ENCODE assay signal across 9 mouse cellular contexts in the genomic region with DNA sequence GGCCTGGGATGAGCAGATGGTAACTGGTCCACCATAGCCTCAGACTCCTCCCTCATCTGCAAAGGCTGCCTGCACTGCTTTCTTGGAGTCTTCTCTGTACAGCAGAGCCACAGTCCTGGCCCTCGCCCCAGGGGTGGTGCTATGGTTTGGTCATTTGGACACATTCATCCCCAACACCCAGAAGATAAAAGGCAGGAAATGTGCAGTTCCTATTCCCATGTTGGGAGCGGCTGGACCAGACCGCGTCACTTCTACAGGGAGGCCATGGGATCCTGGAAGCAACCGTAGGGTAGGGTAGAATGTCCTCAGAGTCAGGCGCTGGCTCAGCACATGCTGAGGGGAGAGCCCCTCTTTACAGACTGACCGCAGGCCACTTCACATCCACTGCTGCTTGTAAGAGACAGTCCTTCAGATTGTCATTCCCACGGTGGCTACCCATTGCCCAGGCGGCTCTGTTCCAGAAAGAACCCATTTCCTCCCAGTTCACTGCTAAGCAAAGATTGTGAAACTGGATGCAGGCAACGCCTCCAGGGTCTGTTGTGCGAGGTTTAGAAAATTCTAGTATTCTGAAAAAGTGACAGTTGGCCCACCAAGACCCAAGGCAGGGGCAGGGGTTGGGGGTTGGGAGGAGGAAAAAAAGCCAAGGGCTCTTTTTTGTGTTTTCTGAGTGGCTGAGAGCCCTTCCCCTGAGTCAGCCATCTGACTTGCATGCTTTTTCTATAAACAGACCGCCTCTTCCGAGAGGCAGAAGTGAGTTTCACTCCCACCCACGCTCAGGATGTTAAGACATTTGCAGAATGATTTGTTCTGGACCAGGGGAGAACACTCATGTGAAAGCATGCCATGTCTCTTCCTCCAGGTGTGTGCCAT. TPM values are rescaled to one million over a fixed set of nuclear protein-coding genes. Genes with fewer than 3 reads are reported as not detected.
A peak's percentile ranks its signal among the peaks of the same experiment; 100 is the strongest.
DNase-seq lines count a peak whose midpoint lies in the region; ATAC-seq lines count a peak whose summit lies in the region.
"Had no signal": no experiment of that assay in that cellular context is flagged by ENCODE, and none has a peak within 500 bp of the region (broad histone marks: within the 10 kb centered on the region; RNA-seq: fewer than 3 reads in every experiment).

No protein-coding gene starts in this region.

- no peak overlapping the region for H3K4me3 ChIP-seq in hindbrain, embryonic 16.5 days (ENCODE audit: low read length)
- H3K4me3 ChIP-seq in forebrain, embryonic 13.5 days, result no peak overlapping the region

- H3K36me3 ChIP-seq in hindbrain, embryonic 16.5 days (ENCODE audit: control insufficient read depth, insufficient read depth, low read length), result no peaks in the 10 kb centered on the region
- H3K36me3 ChIP-seq in forebrain, embryonic 13.5 days (ENCODE audit: poor library complexity, severe bottlenecking), result no peaks in the 10 kb centered on the region

- no peaks in the 10 kb centered on the region; the same call in 1 of the 2 replicates for H3K4me1 ChIP-seq in hindbrain, embryonic 16.5 days (ENCODE audit: control insufficient read depth, insufficient read depth, low read depth, low read length)
- H3K4me1 ChIP-seq in forebrain, embryonic 13.5 days, result peaks cover 14% of the 10 kb centered on the region; the same call in 1 of the 2 replicates

- no peak overlapping the region for H3K4me2 ChIP-seq in hindbrain, embryonic 16.5 days (ENCODE audit: low read length)
- H3K4me2 ChIP-seq in forebrain, embryonic 13.5 days, result no peak overlapping the region

- ATAC-seq in hindbrain, embryonic 16.5 days, result no peak
- ATAC-seq in forebrain, embryonic 13.5 days, result no peak

- no peak overlapping the region for H3K9ac ChIP-seq in hindbrain, embryonic 16.5 days (ENCODE audit: low read depth, low read length)
- no peak overlapping the region for H3K9ac ChIP-seq in forebrain, embryonic 13.5 days

- H3K27ac ChIP-seq in hindbrain, embryonic 16.5 days (ENCODE audit: low read depth, low read length), result no peak overlapping the region
- H3K27ac ChIP-seq in forebrain, embryonic 13.5 days, result no peak overlapping the region

- H3K27me3 ChIP-seq in hindbrain, embryonic 16.5 days (replicated peaks; ENCODE audit: control insufficient read depth, insufficient read depth, low read length), result no peaks in the 10 kb centered on the region
- H3K27me3 ChIP-seq in forebrain, embryonic 13.5 days, result no peaks in the 10 kb centered on the region

- DNase-seq in urinary bladder, postnatal 14 days (ENCODE audit: low spot score), result peak; percentile 71
- no peak for DNase-seq in urinary bladder, postnatal 10 days (ENCODE audit: low spot score)
- DNase-seq in heart, adult 9 months (ENCODE audit: low spot score in 2 of 2), result peak; percentile 90 to 91
- peak; percentile 75 for DNase-seq in kidney, postnatal 10 days
- peak; percentile 88 for DNase-seq in lung, postnatal 36 days
- DNase-seq in cerebellum, postnatal 25 days, result no peak

- 78% methylated on average over 14 of the region's 14 CpGs for WGBS in hindbrain, embryonic 16.5 days
- WGBS in forebrain, embryonic 13.5 days, result 81% methylated on average over 14 of the region's 14 CpGs

- H3K9me3 ChIP-seq in hindbrain, embryonic 16.5 days (ENCODE audit: control insufficient read depth, low read length), result no peaks in the 10 kb centered on the region
- no peaks in the 10 kb centered on the region for H3K9me3 ChIP-seq in forebrain, embryonic 13.5 days (replicated peaks)

RNA-seq across cellular contexts. Expression of a gene that starts 12.3 kb away (rescaled TPM):
- polyA plus RNA-seq in hindbrain, embryonic 16.5 days (2015; fragmentation: Nextera tagmentation; extraction: Ambion mirVana), result 0.20 and 0.87 TPM in 2 replicates
- polyA plus RNA-seq in forebrain, embryonic 13.5 days (2015; fragmentation: Nextera tagmentation; extraction: Ambion mirVana), result 0.11 and 0.27 TPM in 2 replicates
- polyA plus RNA-seq: spleen, adult 2 months had no signal

Comparison
In these comparisons a context has a peak if more than half of its experiments do, and no peak if none do; other contexts are left out.
1. DNase-seq: peak in urinary bladder, postnatal 14 days (single experiment), heart, adult 9 months (2 of 2), kidney, postnatal 10 days (single experiment) and lung, postnatal 36 days (single experiment); none in urinary bladder, postnatal 10 days (single experiment) and cerebellum, postnatal 25 days (0 of 2).